8 mouse cellular contexts compared by ENCODE assay signal in genomic region chr3:90083034-90083433, GRCm38 (mm10). TPM values are rescaled to one million over a fixed set of nuclear protein-coding genes. Genes with fewer than 3 reads are reported as not detected.
DNase-seq lines count a peak whose midpoint lies in the region; ATAC-seq lines count a peak whose summit lies in the region.

No protein-coding gene starts in this region.

- peak overlapping the region; percentile 88 for H3K27ac ChIP-seq in intestine, embryonic 16.5 days (ENCODE audit: low read length)
- H3K27ac ChIP-seq in midbrain, embryonic 10.5 days (replicated peaks): peak overlapping the region; percentile 59; the same call in 1 of the 2 replicates

- peak overlapping the region; percentile 53 for H3K4me2 ChIP-seq in intestine, embryonic 16.5 days (ENCODE audit: low read depth, low read length)

- peak; percentile 47 to 49 for DNase-seq in frontal cortex, adult 2 months (ENCODE audit: extremely low spot score in 1 of 2, low spot score in 1 of 2)
- DNase-seq in frontal cortex, postnatal 14 days (ENCODE audit: low spot score in 2 of 2): no peak
- DNase-seq in 416B (ENCODE audit: low read depth): peak; percentile 33
- DNase-seq in cerebellum, postnatal 36 days: peak; percentile 22 to 38
- DNase-seq in midbrain, embryonic 10.5 days (ENCODE audit: low spot score): no peak
- no peak for DNase-seq in Muller cell, postnatal 12 days (ENCODE audit: inconsistent ontology term)
- no peak for DNase-seq in thymus, postnatal 4 days

- peaks cover 32% of the 10 kb centered on the region for H3K4me1 ChIP-seq in intestine, embryonic 16.5 days (ENCODE audit: control insufficient read depth, insufficient read depth, low read length)
- H3K4me1 ChIP-seq in midbrain, embryonic 10.5 days: peaks cover 55% of the 10 kb centered on the region

- peak overlapping the region; percentile 86 for H3K4me3 ChIP-seq in intestine, embryonic 16.5 days (ENCODE audit: low read length)
- H3K4me3 ChIP-seq in midbrain, embryonic 10.5 days: peak overlapping the region; percentile 21; the same call in 1 of the 2 replicates

- no peak for ATAC-seq in intestine, embryonic 16.5 days

- H3K36me3 ChIP-seq in intestine, embryonic 16.5 days (ENCODE audit: control insufficient read depth, insufficient read depth, low read length): peaks cover under 1% of the 10 kb centered on the region; the same call in 1 of the 2 replicates
- peaks cover 47% of the 10 kb centered on the region for H3K36me3 ChIP-seq in midbrain, embryonic 10.5 days

- H3K9me3 ChIP-seq in intestine, embryonic 16.5 days (ENCODE audit: control insufficient read depth, low read length): no peaks in the 10 kb centered on the region
- H3K9me3 ChIP-seq in midbrain, embryonic 10.5 days (replicated peaks): no peaks in the 10 kb centered on the region

- H3K9ac ChIP-seq in intestine, embryonic 16.5 days (ENCODE audit: low read depth, low read length): peak overlapping the region; percentile 53

- H3K27me3 ChIP-seq in intestine, embryonic 16.5 days (replicated peaks; ENCODE audit: control insufficient read depth, insufficient read depth, low read length): no peaks in the 10 kb centered on the region
- no peaks in the 10 kb centered on the region for H3K27me3 ChIP-seq in midbrain, embryonic 10.5 days (ENCODE audit: low read depth, poor library complexity, severe bottlenecking)

- 34% methylated on average over 5 of the region's 5 CpGs for WGBS in intestine, embryonic 16.5 days
- WGBS in midbrain, embryonic 10.5 days: 78% methylated on average over 5 of the region's 5 CpGs

RNA-seq across cellular contexts. Expression of gene Tpm3, which starts 10.6 kb away (rescaled TPM):
- polyA plus RNA-seq in frontal cortex, adult 2 months (2012; rRNA removed): 166 and 178 TPM in 2 replicates
- 532 and 565 TPM in 2 replicates for polyA plus RNA-seq in intestine, embryonic 16.5 days (2015; fragmentation: Nextera tagmentation; extraction: Ambion mirVana)
- polyA plus RNA-seq in midbrain, embryonic 10.5 days (2016; fragmentation: Nextera tagmentation; extraction: Ambion mirVana): 576 and 578 TPM in 2 replicates

RNA-seq across cellular contexts. Expression of gene Nup210l, which starts 20.9 kb away (rescaled TPM):
- 0.40 and 0.42 TPM in 2 replicates for polyA plus RNA-seq in frontal cortex, adult 2 months (2012; rRNA removed)
- 0.16 and 0.17 TPM in 2 replicates for polyA plus RNA-seq in intestine, embryonic 16.5 days (2015; fragmentation: Nextera tagmentation; extraction: Ambion mirVana)
- 0.43 and 0.62 TPM in 2 replicates for polyA plus RNA-seq in midbrain, embryonic 10.5 days (2016; fragmentation: Nextera tagmentation; extraction: Ambion mirVana)

RNA-seq across cellular contexts. Expression of gene Ubap2l, which starts 30.6 kb away (rescaled TPM):
- 106 and 121 TPM in 2 replicates for polyA plus RNA-seq in frontal cortex, adult 2 months (2012; rRNA removed)
- 122 and 146 TPM in 2 replicates for polyA plus RNA-seq in intestine, embryonic 16.5 days (2015; fragmentation: Nextera tagmentation; extraction: Ambion mirVana)
- 196 and 204 TPM in 2 replicates for polyA plus RNA-seq in midbrain, embryonic 10.5 days (2016; fragmentation: Nextera tagmentation; extraction: Ambion mirVana)

RNA-seq across cellular contexts. Expression of gene 4933434E20Rik, which starts 31.6 kb away (rescaled TPM):
- polyA plus RNA-seq in frontal cortex, adult 2 months (2012; rRNA removed): 93.9 and 94.1 TPM in 2 replicates
- polyA plus RNA-seq in intestine, embryonic 16.5 days (2015; fragmentation: Nextera tagmentation; extraction: Ambion mirVana): 194 and 199 TPM in 2 replicates
- 235 and 237 TPM in 2 replicates for polyA plus RNA-seq in midbrain, embryonic 10.5 days (2016; fragmentation: Nextera tagmentation; extraction: Ambion mirVana)

Comparison
In these comparisons a context has a peak if more than half of its experiments do, and no peak if none do; other contexts are left out.
1. DNase-seq: peak in frontal cortex, adult 2 months (2 of 2), 416B (single experiment) and cerebellum, postnatal 36 days (2 of 2); none in frontal cortex, postnatal 14 days (0 of 2), midbrain, embryonic 10.5 days (single experiment), Muller cell, postnatal 12 days (single experiment) and thymus, postnatal 4 days (single experiment).